Comparison of ENCODE assay signal across 8 mouse cellular contexts in genomic region chr1:74235938-74236589, GRCm38 (mm10). TPM values are rescaled to one million over a fixed set of nuclear protein-coding genes. Genes with fewer than 3 reads are reported as not detected.
A peak's percentile ranks its signal among the peaks of the same experiment; 100 is the strongest.
DNase-seq lines count a peak whose midpoint lies in the region; ATAC-seq lines count a peak whose summit lies in the region.

TSS of gene Arpc2 (plus strand) at chr1:74236084.

- peak within 1 kb of the TSS; percentile 93 for H3K9ac ChIP-seq in lung, embryonic 16.5 days (ENCODE audit: low read length)

- no peaks in the 10 kb centered on the region for H3K9me3 ChIP-seq in lung, embryonic 16.5 days (ENCODE audit: control insufficient read depth, low read length)

- peak; percentile 38 to 74; a peak in 3 of 4 replicates for ATAC-seq in hematopoietic stem cell, adult 5-6 weeks (replicated peaks in 1 of 2; ENCODE audit: insufficient read depth in 1 of 2, low FRiP score in 2 of 2, low TSS enrichment in 1 of 2, low read depth in 1 of 2, poor library complexity in 2 of 2, severe bottlenecking in 2 of 2)
- peak; percentile 96 for ATAC-seq in lung, embryonic 16.5 days (ENCODE audit: low read depth)

- 2% methylated on average over 40 of the region's 55 CpGs for WGBS in lung, embryonic 16.5 days

- peaks cover 30% of the 10 kb centered on the region for H3K4me1 ChIP-seq in lung, embryonic 16.5 days (replicated peaks; ENCODE audit: control insufficient read depth, insufficient read depth, low read length)

- peak within 1 kb of the TSS; percentile 83 for H3K4me3 ChIP-seq in lung, embryonic 16.5 days (ENCODE audit: low read length)

- DNase-seq in MEL-GATA-1-ER (ENCODE audit: extremely low read depth, low read depth), result peak; percentile 74
- DNase-seq in cerebellum, adult 8-10 months, result peak; percentile 96
- peak; percentile 96 for DNase-seq in forelimb bud, embryonic 11.5 days (ENCODE audit: low read depth, low spot score)
- DNase-seq in layer of hippocampus, adult 9-10 months (ENCODE audit: low spot score), result peak; percentile 81
- peak; percentile 80 for DNase-seq in ovary, postnatal 10 days (ENCODE audit: low spot score)
- peak; percentile 95 to 98 for DNase-seq in thymus, postnatal 10 days (ENCODE audit: low spot score in 2 of 2)

- H3K27ac ChIP-seq in lung, embryonic 16.5 days (ENCODE audit: low read length), result peak within 1 kb of the TSS; percentile 82

- H3K27me3 ChIP-seq in lung, embryonic 16.5 days (ENCODE audit: control insufficient read depth, insufficient read depth, low read depth, low read length), result no peaks in the 10 kb centered on the region

- no peaks in the 10 kb centered on the region for H3K36me3 ChIP-seq in lung, embryonic 16.5 days (ENCODE audit: control insufficient read depth, insufficient read depth, low read length)

- peak within 1 kb of the TSS; percentile 90 for H3K4me2 ChIP-seq in lung, embryonic 16.5 days (ENCODE audit: low read depth, low read length)

RNA-seq across cellular contexts. Expression of gene Arpc2, which starts in this region (rescaled TPM):
- total RNA-seq in hematopoietic stem cell, adult 5-6 weeks (2017), result 345 and 397 TPM in 2 replicates
- polyA plus RNA-seq in lung, embryonic 16.5 days (2015; fragmentation: Nextera tagmentation; extraction: Ambion mirVana), result 418 and 448 TPM in 2 replicates

Comparison
In these comparisons a context has a peak if more than half of its experiments do, and no peak if none do; other contexts are left out.
1. Peak in every context shown above with its lines: DNase-seq, ATAC-seq, H3K4me3 ChIP-seq and H3K27ac ChIP-seq.